Mouse (Mus musculus) olfactory bulb, adult 2 months (tissue): ENCODE results near the gene Zfyve19.

Source experiments
- CTCF ChIP-seq: fragments of 200-500 bp; IDR thresholded peaks from 2 replicates; pipeline ENCODE4 v1.5.1; 2012; ENCODE audit warnings: low read depth, mild to moderate bottlenecking, low read length, moderate library complexity; ENCODE audit not compliant: insufficient read depth
- POLR2A ChIP-seq: fragments of 200-500 bp; IDR thresholded peaks from 2 replicates; pipeline ENCODE4 v1.6.1; 2012; ENCODE audit warnings: mild to moderate bottlenecking, low read depth, low read length, moderate library complexity; ENCODE audit not compliant: insufficient read depth

GRCm38 (mm10) chr2:119263813-119264212 is 55.4 kb downstream of the Zfyve19 start:
- TF ChIP-seq POLR2A (no peak), CTCF (no peak)
